Mouse (Mus musculus): ENCODE measurements at regions not wholly inside any gene's neighbourhood (a gene's known extent, or its start where the extent isn't known, plus 50 kb on each side); places are given as distances from the start of the nearest gene placed in this dataset.
A peak's percentile ranks its signal among the peaks of the same experiment; 100 is the strongest.

DNA sequence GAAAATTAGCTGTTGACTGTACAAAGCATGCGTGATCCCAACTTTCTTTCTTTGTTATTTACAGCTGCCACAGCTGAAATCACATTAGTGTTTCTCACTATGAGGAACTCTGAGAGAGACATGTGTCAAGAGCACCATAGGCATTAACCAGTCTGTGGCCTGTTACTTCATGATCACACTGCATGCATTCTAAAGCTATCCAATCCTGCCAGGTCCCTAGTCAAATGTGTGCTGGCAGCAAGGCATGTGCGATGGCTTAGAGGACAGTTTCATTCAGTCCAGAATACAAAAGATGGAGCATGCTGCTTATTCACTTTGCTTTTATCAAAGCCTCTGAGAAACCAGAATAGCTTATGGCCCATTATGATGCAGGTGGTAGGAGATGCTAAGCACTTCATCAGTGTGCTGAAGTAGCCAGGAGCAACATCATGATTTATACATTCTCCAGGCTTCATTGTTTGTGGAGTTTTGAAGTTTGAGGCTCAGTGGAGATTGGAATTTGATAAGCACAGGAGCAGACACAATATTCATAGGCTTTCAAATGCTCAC is 882.9 kb upstream of the Lrrn3 start:
- Histone ChIP-seq H3K27me3 (ENCODE audit: control insufficient read depth, insufficient read depth, low read length) (no peaks in the 10 kb centered on the region), H3K9ac (ENCODE audit: low read length) (no peak overlapping the region), H3K36me3 (ENCODE audit: control insufficient read depth, insufficient read depth, low read length) (no peaks in the 10 kb centered on the region), H3K4me2 (no peak overlapping the region), H3K4me1 (ENCODE audit: control insufficient read depth, insufficient read depth, low read length) (no peaks in the 10 kb centered on the region), H3K9me3 (ENCODE audit: control insufficient read depth, low read length) (no peaks in the 10 kb centered on the region), H3K4me3 (ENCODE audit: low read depth, low read length) (no peak overlapping the region), H3K27ac (ENCODE audit: low read depth, low read length) (no peak overlapping the region)
- 74% methylated on average over 2 of the region's 2 CpGs for WGBS
- DNase-seq (ENCODE audit: low spot score, missing footprints), result no peak
- ATAC-seq (ENCODE audit: low FRiP score), result no peak

- Histone ChIP-seq H3K4me1 (ENCODE audit: control insufficient read depth, insufficient read depth, low read length) (no peaks in the 10 kb centered on the region), H3K9ac (ENCODE audit: low read length) (no peak overlapping the region), H3K4me2 (no peak overlapping the region), H3K4me3 (ENCODE audit: low read depth, low read length) (no peak overlapping the region), H3K27me3 (ENCODE audit: control insufficient read depth, insufficient read depth, low read length) (no peaks in the 10 kb centered on the region), H3K27ac (ENCODE audit: low read depth, low read length) (no peak overlapping the region), H3K9me3 (ENCODE audit: control insufficient read depth, low read length) (no peaks in the 10 kb centered on the region), H3K36me3 (ENCODE audit: control insufficient read depth, insufficient read depth, low read length) (no peaks in the 10 kb centered on the region)
- ATAC-seq (ENCODE audit: low FRiP score) (no peak), DNase-seq (ENCODE audit: low spot score, missing footprints) (no peak)
- WGBS, result 60% methylated on average over 3 of the region's 3 CpGs
Measured at GRCm38 (mm10) chr12:42338996-42339680, 852.9 kb upstream of the Lrrn3 start.

GRCm38 (mm10) chr12:42306429-42306828 is 820.2 kb upstream of the Lrrn3 start:
- no peak overlapping the region for H3K4me3 ChIP-seq (ENCODE audit: low read depth, low read length)
- H3K36me3 ChIP-seq (ENCODE audit: control insufficient read depth, insufficient read depth, low read length), result no peaks in the 10 kb centered on the region
- H3K4me1 ChIP-seq (ENCODE audit: control insufficient read depth, insufficient read depth, low read length), result no peaks in the 10 kb centered on the region
- H3K9me3 ChIP-seq (ENCODE audit: control insufficient read depth, low read length), result no peaks in the 10 kb centered on the region
- no peak overlapping the region for H3K9ac ChIP-seq (ENCODE audit: low read length)
- H3K4me2 ChIP-seq, result no peak overlapping the region
- no peak overlapping the region for H3K27ac ChIP-seq (ENCODE audit: low read depth, low read length)
- ATAC-seq (ENCODE audit: low FRiP score), result no peak
- H3K27me3 ChIP-seq (ENCODE audit: control insufficient read depth, insufficient read depth, low read length), result no peaks in the 10 kb centered on the region
- WGBS, result 86% methylated on average over 6 of the region's 6 CpGs
- DNase-seq (ENCODE audit: low spot score, missing footprints), result no peak

- no peaks in the 10 kb centered on the region for H3K4me1 ChIP-seq (ENCODE audit: control insufficient read depth, insufficient read depth, low read length)
- H3K36me3 ChIP-seq (ENCODE audit: control insufficient read depth, insufficient read depth, low read length), result no peaks in the 10 kb centered on the region
- no peak for ATAC-seq (ENCODE audit: low FRiP score)
- DNase-seq (ENCODE audit: low spot score, missing footprints), result peak; percentile 49
- no peaks in the 10 kb centered on the region for H3K27me3 ChIP-seq (ENCODE audit: control insufficient read depth, insufficient read depth, low read length)
- no peak overlapping the region for H3K4me3 ChIP-seq (ENCODE audit: low read depth, low read length)
- no peak overlapping the region for H3K9ac ChIP-seq (ENCODE audit: low read length)
- H3K27ac ChIP-seq (ENCODE audit: low read depth, low read length), result no peak overlapping the region
- no peaks in the 10 kb centered on the region for H3K9me3 ChIP-seq (ENCODE audit: control insufficient read depth, low read length)
- WGBS, result 85% methylated on average over 9 of the region's 9 CpGs
- no peak overlapping the region for H3K4me2 ChIP-seq
Measured at GRCm38 (mm10) chr12:42277241-42278032, 791.2 kb upstream of the Lrrn3 start.

GRCm38 (mm10) chr12:42250410-42250809 is 764.2 kb upstream of the Lrrn3 start:
- Histone ChIP-seq H3K9me3 (ENCODE audit: control insufficient read depth, low read length) (no peaks in the 10 kb centered on the region), H3K4me1 (ENCODE audit: control insufficient read depth, insufficient read depth, low read length) (no peaks in the 10 kb centered on the region), H3K4me3 (ENCODE audit: low read depth, low read length) (no peak overlapping the region), H3K9ac (ENCODE audit: low read length) (no peak overlapping the region), H3K27ac (ENCODE audit: low read depth, low read length) (no peak overlapping the region), H3K36me3 (ENCODE audit: control insufficient read depth, insufficient read depth, low read length) (no peaks in the 10 kb centered on the region), H3K27me3 (ENCODE audit: control insufficient read depth, insufficient read depth, low read length) (no peaks in the 10 kb centered on the region), H3K4me2 (no peak overlapping the region)
- ATAC-seq (ENCODE audit: low FRiP score) (no peak), DNase-seq (ENCODE audit: low spot score, missing footprints) (no peak)

GRCm38 (mm10) chr12:42229235-42229634 is 743.0 kb upstream of the Lrrn3 start:
- ATAC-seq (ENCODE audit: low FRiP score) (no peak), DNase-seq (ENCODE audit: low spot score, missing footprints) (no peak)
- Histone ChIP-seq H3K4me2 (no peak overlapping the region), H3K4me1 (ENCODE audit: control insufficient read depth, insufficient read depth, low read length) (no peaks in the 10 kb centered on the region), H3K9me3 (ENCODE audit: control insufficient read depth, low read length) (no peaks in the 10 kb centered on the region), H3K9ac (ENCODE audit: low read length) (no peak overlapping the region), H3K4me3 (ENCODE audit: low read depth, low read length) (no peak overlapping the region), H3K27me3 (ENCODE audit: control insufficient read depth, insufficient read depth, low read length) (no peaks in the 10 kb centered on the region), H3K36me3 (ENCODE audit: control insufficient read depth, insufficient read depth, low read length) (no peaks in the 10 kb centered on the region), H3K27ac (ENCODE audit: low read depth, low read length) (no peak overlapping the region)

DNA sequence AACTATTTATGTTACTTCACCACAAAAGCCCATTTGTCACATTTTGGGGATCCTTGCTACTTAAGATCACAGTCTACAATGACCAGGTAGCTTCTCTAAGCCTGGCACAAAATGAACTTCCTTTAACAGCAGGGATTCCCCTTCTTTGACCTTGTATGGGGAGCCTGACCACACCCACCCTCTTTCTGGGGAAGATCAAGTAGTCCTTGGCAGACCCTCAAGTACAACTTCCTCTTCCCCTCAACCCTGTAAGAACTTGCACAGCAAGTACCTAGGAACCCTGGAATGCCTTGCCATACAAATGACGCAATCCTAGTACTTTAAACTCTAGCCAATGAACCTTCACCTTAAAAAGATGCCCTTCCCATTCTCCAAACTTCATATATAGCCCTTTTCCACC is 695.4 kb upstream of the Lrrn3 start:
- no peaks in the 10 kb centered on the region for H3K4me1 ChIP-seq (ENCODE audit: control insufficient read depth, insufficient read depth, low read length)
- H3K9ac ChIP-seq (ENCODE audit: low read length), result no peak overlapping the region
- WGBS, result 88% methylated on average over 1 of the region's 1 CpGs
- no peak overlapping the region for H3K27ac ChIP-seq (ENCODE audit: low read depth, low read length)
- no peaks in the 10 kb centered on the region for H3K36me3 ChIP-seq (ENCODE audit: control insufficient read depth, insufficient read depth, low read length)
- no peaks in the 10 kb centered on the region for H3K27me3 ChIP-seq (ENCODE audit: control insufficient read depth, insufficient read depth, low read length)
- no peak overlapping the region for H3K4me2 ChIP-seq
- ATAC-seq (ENCODE audit: low FRiP score) (no peak), DNase-seq (ENCODE audit: low spot score, missing footprints) (no peak)
- H3K4me3 ChIP-seq (ENCODE audit: low read depth, low read length), result no peak overlapping the region
- no peaks in the 10 kb centered on the region for H3K9me3 ChIP-seq (ENCODE audit: control insufficient read depth, low read length)

DNA sequence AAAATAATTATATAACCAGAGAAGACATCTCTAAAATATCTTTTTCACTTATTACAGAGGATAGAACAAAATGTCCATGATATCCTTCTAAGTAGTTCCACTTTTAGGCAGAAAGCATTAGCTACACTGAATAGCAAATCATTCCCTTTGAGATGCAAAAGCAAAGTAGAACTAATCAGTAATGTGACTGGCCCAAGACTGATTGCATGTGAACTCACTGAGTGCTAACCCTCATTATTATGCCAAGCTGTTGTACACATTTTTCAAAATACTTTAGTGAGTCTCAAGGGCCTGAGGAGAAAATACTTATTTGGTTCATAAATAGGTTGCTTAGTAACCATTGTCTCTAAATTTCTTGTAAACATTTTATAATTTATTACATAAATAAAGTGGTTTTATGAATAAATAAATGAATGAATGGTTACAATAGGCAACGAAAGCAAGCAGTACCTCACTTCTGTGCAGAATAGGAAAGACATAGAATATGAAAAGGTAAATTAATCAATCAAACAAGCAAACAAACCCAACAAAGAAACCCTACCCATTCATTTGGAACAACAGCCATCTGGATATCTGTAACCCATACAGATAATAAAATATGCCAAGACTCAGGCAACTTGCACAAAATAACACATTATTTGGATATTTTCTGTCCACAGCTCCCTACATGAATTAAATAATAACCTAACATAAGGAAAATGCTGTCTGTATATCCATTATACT is 693.9 kb upstream of the Lrrn3 start:
- Histone ChIP-seq H3K27ac (ENCODE audit: low read depth, low read length) (no peak overlapping the region), H3K27me3 (ENCODE audit: control insufficient read depth, insufficient read depth, low read length) (no peaks in the 10 kb centered on the region), H3K4me3 (ENCODE audit: low read depth, low read length) (no peak overlapping the region), H3K9ac (ENCODE audit: low read length) (no peak overlapping the region), H3K4me2 (no peak overlapping the region), H3K36me3 (ENCODE audit: control insufficient read depth, insufficient read depth, low read length) (no peaks in the 10 kb centered on the region), H3K9me3 (ENCODE audit: control insufficient read depth, low read length) (no peaks in the 10 kb centered on the region), H3K4me1 (ENCODE audit: control insufficient read depth, insufficient read depth, low read length) (no peaks in the 10 kb centered on the region)
- 74% methylated on average over 1 of the region's 1 CpGs for WGBS
- ATAC-seq (ENCODE audit: low FRiP score) (no peak), DNase-seq (ENCODE audit: low spot score, missing footprints) (no peak)

DNA sequence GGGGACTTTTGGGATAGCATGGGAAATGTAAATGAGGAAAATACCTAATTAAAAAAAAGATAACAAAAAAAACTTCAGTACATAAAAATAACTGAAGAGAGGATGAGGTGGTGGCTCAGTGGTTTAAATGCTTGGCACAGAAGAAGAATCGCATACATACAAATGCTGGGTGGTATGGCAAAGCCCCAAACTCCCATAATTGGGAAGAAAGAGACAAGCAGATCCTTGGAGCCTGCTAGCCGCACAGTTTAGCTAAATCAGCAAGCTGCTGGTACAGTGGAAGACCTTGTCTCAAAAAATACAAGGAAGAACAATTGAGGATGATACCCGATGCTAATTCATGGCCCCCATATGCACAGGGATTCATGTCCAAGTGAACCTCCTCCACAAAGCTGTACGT is 661.7 kb upstream of the Lrrn3 start:
- no peak for DNase-seq (ENCODE audit: low spot score, missing footprints)
- ATAC-seq (ENCODE audit: low FRiP score), result no peak
- WGBS, result 97% methylated on average over 4 of the region's 4 CpGs
- no peak overlapping the region for H3K4me2 ChIP-seq
- no peaks in the 10 kb centered on the region for H3K4me1 ChIP-seq (ENCODE audit: control insufficient read depth, insufficient read depth, low read length)
- H3K27ac ChIP-seq (ENCODE audit: low read depth, low read length), result no peak overlapping the region
- H3K36me3 ChIP-seq (ENCODE audit: control insufficient read depth, insufficient read depth, low read length), result no peaks in the 10 kb centered on the region
- no peak overlapping the region for H3K9ac ChIP-seq (ENCODE audit: low read length)
- H3K27me3 ChIP-seq (ENCODE audit: control insufficient read depth, insufficient read depth, low read length), result no peaks in the 10 kb centered on the region
- no peaks in the 10 kb centered on the region for H3K9me3 ChIP-seq (ENCODE audit: control insufficient read depth, low read length)
- no peak overlapping the region for H3K4me3 ChIP-seq (ENCODE audit: low read depth, low read length)

Data from midbrain, embryonic 11.5 days (tissue).